Mouse (Mus musculus): ENCODE measurements around the gene Samd14. TPM values are rescaled to one million over a fixed set of nuclear protein-coding genes. Genes with fewer than 3 reads are reported as not detected.

Gene Samd14
- polyA plus RNA-seq, 1 experiment from 2014 or later, result 16.3 TPM

- no peak for ATAC-seq (replicated peaks; ENCODE audit: insufficient number of reproducible peaks, low FRiP score, low TSS enrichment)
- WGBS (ENCODE audit: insufficient replicate concordance), result 50% methylated on average over 9 of the region's 9 CpGs
- Histone ChIP-seq H3K9me3 (replicated peaks; ENCODE audit: control insufficient read depth, low read length) (no peaks in the 10 kb centered on the region), H3K27ac (ENCODE audit: low read depth, low read length) (no peak overlapping the region), H3K4me1 (ENCODE audit: control insufficient read depth, insufficient read depth, low read length) (no peaks in the 10 kb centered on the region), H3K4me2 (no peak overlapping the region), H3K9ac (ENCODE audit: low read depth, low read length) (no peak overlapping the region), H3K4me3 (ENCODE audit: low read depth, low read length) (no peak overlapping the region), H3K27me3 (ENCODE audit: control insufficient read depth, insufficient read depth, low read length) (peaks cover 9% of the 10 kb centered on the region; the same call in 1 of the 2 replicates), H3K36me3 (ENCODE audit: control insufficient read depth, insufficient read depth, low read length) (peaks cover 5% of the 10 kb centered on the region)
These were observed 37.5 kb downstream of the Samd14 start for GRCm38 (mm10) chr11:95046980-95047680.

- peaks cover 7% of the 10 kb centered on the region for H3K27me3 ChIP-seq (ENCODE audit: control insufficient read depth, insufficient read depth, low read length)
- H3K4me2 ChIP-seq, result no peak overlapping the region
- 62% methylated on average over 9 of the region's 9 CpGs for WGBS (ENCODE audit: insufficient replicate concordance)
- no peak overlapping the region for H3K27ac ChIP-seq (ENCODE audit: low read depth, low read length)
- no peak for ATAC-seq (replicated peaks; ENCODE audit: insufficient number of reproducible peaks, low FRiP score, low TSS enrichment)
- peaks cover 5% of the 10 kb centered on the region for H3K36me3 ChIP-seq (ENCODE audit: control insufficient read depth, insufficient read depth, low read length)
- H3K9me3 ChIP-seq (replicated peaks; ENCODE audit: control insufficient read depth, low read length), result no peaks in the 10 kb centered on the region
- no peak overlapping the region for H3K9ac ChIP-seq (ENCODE audit: low read depth, low read length)
- no peaks in the 10 kb centered on the region for H3K4me1 ChIP-seq (ENCODE audit: control insufficient read depth, insufficient read depth, low read length)
- H3K4me3 ChIP-seq (ENCODE audit: low read depth, low read length), result no peak overlapping the region
These were observed 43.4 kb downstream of the Samd14 start for GRCm38 (mm10) chr11:95053062-95053461.

GRCm38 (mm10) chr11:95056768-95057501, 47.3 kb downstream of the Samd14 start:
- no peak overlapping the region for H3K4me3 ChIP-seq (ENCODE audit: low read depth, low read length)
- H3K36me3 ChIP-seq (ENCODE audit: control insufficient read depth, insufficient read depth, low read length), result no peaks in the 10 kb centered on the region; the same call in 1 of the 2 replicates
- peaks cover 7% of the 10 kb centered on the region for H3K27me3 ChIP-seq (ENCODE audit: control insufficient read depth, insufficient read depth, low read length)
- H3K27ac ChIP-seq (ENCODE audit: low read depth, low read length), result no peak overlapping the region
- WGBS (ENCODE audit: insufficient replicate concordance), result 44% methylated on average over 19 of the region's 19 CpGs
- no peak overlapping the region for H3K9ac ChIP-seq (ENCODE audit: low read depth, low read length)
- no peak overlapping the region for H3K4me2 ChIP-seq
- H3K9me3 ChIP-seq (replicated peaks; ENCODE audit: control insufficient read depth, low read length), result no peaks in the 10 kb centered on the region
- no peak for ATAC-seq (replicated peaks; ENCODE audit: insufficient number of reproducible peaks, low FRiP score, low TSS enrichment)
- H3K4me1 ChIP-seq (ENCODE audit: control insufficient read depth, insufficient read depth, low read length), result no peaks in the 10 kb centered on the region

GRCm38 (mm10) chr11:95069226-95069957, 59.7 kb downstream of the Samd14 start:
- no peak overlapping the region for H3K4me3 ChIP-seq (ENCODE audit: low read depth, low read length)
- H3K36me3 ChIP-seq (ENCODE audit: control insufficient read depth, insufficient read depth, low read length), result no peaks in the 10 kb centered on the region
- ATAC-seq (replicated peaks; ENCODE audit: insufficient number of reproducible peaks, low FRiP score, low TSS enrichment), result no peak
- H3K27ac ChIP-seq (ENCODE audit: low read depth, low read length), result no peak overlapping the region
- H3K9ac ChIP-seq (ENCODE audit: low read depth, low read length), result peak overlapping the region; percentile 49; the same call in 1 of the 2 replicates
- 71% methylated on average over 10 of the region's 10 CpGs for WGBS (ENCODE audit: insufficient replicate concordance)
- H3K27me3 ChIP-seq (ENCODE audit: control insufficient read depth, insufficient read depth, low read length), result peaks cover 3% of the 10 kb centered on the region; the same call in 1 of the 2 replicates
- peaks cover 45% of the 10 kb centered on the region for H3K4me1 ChIP-seq (ENCODE audit: control insufficient read depth, insufficient read depth, low read length)
- no peak overlapping the region for H3K4me2 ChIP-seq
- H3K9me3 ChIP-seq (replicated peaks; ENCODE audit: control insufficient read depth, low read length), result no peaks in the 10 kb centered on the region

GRCm38 (mm10) chr11:95070140-95071107, 60.7 kb downstream of the Samd14 start:
- no peak for ATAC-seq (replicated peaks; ENCODE audit: insufficient number of reproducible peaks, low FRiP score, low TSS enrichment)
- Histone ChIP-seq H3K36me3 (ENCODE audit: control insufficient read depth, insufficient read depth, low read length) (no peaks in the 10 kb centered on the region), H3K27me3 (ENCODE audit: control insufficient read depth, insufficient read depth, low read length) (peaks cover 7% of the 10 kb centered on the region), H3K4me2 (peak overlapping the region; percentile 6; the same call in 1 of the 2 replicates), H3K27ac (ENCODE audit: low read depth, low read length) (peak overlapping the region; percentile 78), H3K9me3 (replicated peaks; ENCODE audit: control insufficient read depth, low read length) (no peaks in the 10 kb centered on the region), H3K4me3 (ENCODE audit: low read depth, low read length) (no peak overlapping the region), H3K4me1 (ENCODE audit: control insufficient read depth, insufficient read depth, low read length) (peaks cover 54% of the 10 kb centered on the region), H3K9ac (ENCODE audit: low read depth, low read length) (no peak overlapping the region)
- WGBS (ENCODE audit: insufficient replicate concordance), result 46% methylated on average over 8 of the region's 8 CpGs

GRCm38 (mm10) chr11:95071266-95071665, 61.6 kb downstream of the Samd14 start:
- Histone ChIP-seq H3K4me1 (ENCODE audit: control insufficient read depth, insufficient read depth, low read length) (peaks cover 60% of the 10 kb centered on the region), H3K27me3 (ENCODE audit: control insufficient read depth, insufficient read depth, low read length) (peaks cover 13% of the 10 kb centered on the region), H3K4me3 (ENCODE audit: low read depth, low read length) (no peak overlapping the region), H3K9me3 (replicated peaks; ENCODE audit: control insufficient read depth, low read length) (no peaks in the 10 kb centered on the region), H3K4me2 (peak overlapping the region; percentile 4; the same call in 1 of the 2 replicates), H3K27ac (ENCODE audit: low read depth, low read length) (peak overlapping the region; percentile 78), H3K9ac (ENCODE audit: low read depth, low read length) (no peak overlapping the region), H3K36me3 (ENCODE audit: control insufficient read depth, insufficient read depth, low read length) (no peaks in the 10 kb centered on the region)
- 28% methylated on average over 7 of the region's 7 CpGs for WGBS (ENCODE audit: insufficient replicate concordance)
- ATAC-seq (replicated peaks; ENCODE audit: insufficient number of reproducible peaks, low FRiP score, low TSS enrichment), result 0 out of 2 replicates have a peak, but pooled peaks have one; percentile 16

GRCm38 (mm10) chr11:95072136-95072535, 62.5 kb downstream of the Samd14 start:
- H3K4me2 ChIP-seq, result peak overlapping the region; percentile 22
- peak overlapping the region; percentile 78; the same call in 1 of the 2 replicates for H3K27ac ChIP-seq (ENCODE audit: low read depth, low read length)
- H3K27me3 ChIP-seq (ENCODE audit: control insufficient read depth, insufficient read depth, low read length), result peaks cover 13% of the 10 kb centered on the region
- H3K4me3 ChIP-seq (ENCODE audit: low read depth, low read length), result no peak overlapping the region
- H3K9ac ChIP-seq (ENCODE audit: low read depth, low read length), result no peak overlapping the region
- no peaks in the 10 kb centered on the region for H3K36me3 ChIP-seq (ENCODE audit: control insufficient read depth, insufficient read depth, low read length)
- WGBS (ENCODE audit: insufficient replicate concordance), result 51% methylated on average over 8 of the region's 8 CpGs
- H3K9me3 ChIP-seq (replicated peaks; ENCODE audit: control insufficient read depth, low read length), result no peaks in the 10 kb centered on the region
- H3K4me1 ChIP-seq (ENCODE audit: control insufficient read depth, insufficient read depth, low read length), result peaks cover 60% of the 10 kb centered on the region
- no peak for ATAC-seq (replicated peaks; ENCODE audit: insufficient number of reproducible peaks, low FRiP score, low TSS enrichment)
